Mouse (Mus musculus) midbrain, postnatal 0 days (tissue): Measurements from ENCODE around the gene Ddn. TPM values are rescaled to one million over a fixed set of nuclear protein-coding genes. Genes with fewer than 3 reads are reported as not detected.

Experiments
- ATAC-seq: fragments of 200-750 bp; cut with Nextera tagmentation; 2 replicates; pipeline ENCODE4 v1.8.0; 2017; ENCODE audit warnings: moderate number of reproducible peaks, mild to moderate bottlenecking, moderate TSS enrichment, moderate library complexity; ENCODE audit not compliant: low FRiP score
- DNase-seq: peaks from one replicate; pipeline ENCODE4 v3.0.0-alpha.2; 2015; ENCODE audit warnings: low spot score
- H3K27ac ChIP-seq: fragments of 300-500 bp; sonication (generic); 2 replicates; pipeline ENCODE4 v1.5.1; 2014; ENCODE audit warnings: low read depth, mild to moderate bottlenecking, low read length, mixed read lengths
- H3K27me3 ChIP-seq: fragments of 300-500 bp; sonication (generic); 2 replicates; pipeline ENCODE4 v1.6.1; 2014; ENCODE audit warnings: low read length, control low read depth, mixed read lengths; ENCODE audit not compliant: insufficient read depth
- H3K36me3 ChIP-seq: fragments of 300-500 bp; sonication (generic); 2 replicates; pipeline ENCODE4 v1.6.1; 2014; ENCODE audit warnings: low read length, control low read depth, mixed read lengths; ENCODE audit not compliant: insufficient read depth
- H3K4me1 ChIP-seq: fragments of 300-500 bp; sonication (generic); 2 replicates; pipeline ENCODE4 v1.6.1; 2014; ENCODE audit warnings: mild to moderate bottlenecking, control low read depth, antibody characterized with exemption, low read length, mixed read lengths; ENCODE audit not compliant: insufficient read depth
- H3K4me2 ChIP-seq: fragments of 300-500 bp; sonication (generic); 2 replicates; pipeline ENCODE4 v1.6.1; 2014; ENCODE audit warnings: low read depth, mild to moderate bottlenecking, low read length, mixed read lengths; ENCODE audit not compliant: poor library complexity, severe bottlenecking
- H3K4me3 ChIP-seq: fragments of 300-500 bp; sonication (generic); 2 replicates; pipeline ENCODE4 v1.5.1; 2014; ENCODE audit warnings: low read depth, mild to moderate bottlenecking, low read length, moderate library complexity
- H3K9ac ChIP-seq: fragments of 300-500 bp; sonication (generic); replicated peaks from 2 replicates; pipeline ENCODE4 v1.6.1; 2014; ENCODE audit warnings: mild to moderate bottlenecking, low read length, moderate library complexity, mixed read lengths; ENCODE audit not compliant: poor library complexity, severe bottlenecking
- H3K9me3 ChIP-seq: fragments of 300-500 bp; sonication (generic); 2 replicates; pipeline ENCODE4 v1.6.1; 2016; ENCODE audit warnings: low read length, control low read depth
- CTCF ChIP-seq: IDR thresholded peaks from 2 replicates; pipeline ENCODE4 v1.5.1; 2016; ENCODE audit warnings: antibody characterized with exemption, mild to moderate bottlenecking
- WGBS: fragments of 180-500 bp; shearing (Covaris S2); extraction: QIAGEN DNeasy Blood & Tissue Kit; methylation state at CpG from one replicate; pipeline ENCODE4 v1.1.7; 2014; 5-methylcytosine and 5-hydroxymethylcytosine counted together
- polyA plus RNA-seq: library from polyadenylated mRNA; unstranded; fragments of >200 nt; fragmentation: Nextera tagmentation; extraction: Ambion mirVana; gene quantifications from 2 replicates; pipeline ENCODE4 v1.2.1, GENCODE M21; 2015
- total RNA-seq: library from RNA; depleted of rRNA; stranded (reverse); fragments of >200 nt; gene quantifications from 2 replicates; pipeline ENCODE4 v1.2.3, GENCODE M21; 2014

The Ddn gene
- total and polyA plus RNA-seq, 2 experiments from 2014 or later: 0.51 to 7.3 TPM

DNA sequence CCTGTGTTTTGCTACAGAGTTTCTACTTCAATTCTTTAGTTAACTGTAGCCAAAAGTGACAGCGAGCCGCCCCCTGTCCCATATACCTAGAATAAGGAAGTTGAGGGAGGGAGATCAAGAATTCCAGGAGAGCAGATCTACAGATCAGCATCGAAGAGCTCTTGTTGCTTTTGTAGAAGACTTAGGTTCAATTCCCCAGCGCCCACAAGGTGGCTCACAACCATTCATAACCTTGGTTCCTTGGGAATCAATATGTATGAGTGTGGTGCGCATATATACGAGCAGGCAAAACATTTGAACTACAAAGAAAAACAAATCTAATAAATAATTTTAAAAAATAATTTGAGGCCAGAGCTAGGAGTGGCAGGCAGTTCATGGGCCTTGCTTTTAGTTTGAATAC lies 28.1 kb downstream of the Ddn start:
- TF ChIP-seq CTCF: peak; percentile 23; the same call in 1 of the 2 replicates
- Histone ChIP-seq H3K27me3 (peaks cover 56% of the 10 kb centered on the region), H3K4me2 (no peak overlapping the region), H3K27ac (no peak overlapping the region), H3K4me3 (no peak overlapping the region), H3K36me3 (no peaks in the 10 kb centered on the region), H3K9ac (no peak overlapping the region), H3K4me1 (peaks cover 3% of the 10 kb centered on the region; the same call in 1 of the 2 replicates), H3K9me3 (no peaks in the 10 kb centered on the region)
- DNase-seq (no peak), ATAC-seq (no peak)
- WGBS: 32% methylated on average over 6 of the region's 6 CpGs

DNA sequence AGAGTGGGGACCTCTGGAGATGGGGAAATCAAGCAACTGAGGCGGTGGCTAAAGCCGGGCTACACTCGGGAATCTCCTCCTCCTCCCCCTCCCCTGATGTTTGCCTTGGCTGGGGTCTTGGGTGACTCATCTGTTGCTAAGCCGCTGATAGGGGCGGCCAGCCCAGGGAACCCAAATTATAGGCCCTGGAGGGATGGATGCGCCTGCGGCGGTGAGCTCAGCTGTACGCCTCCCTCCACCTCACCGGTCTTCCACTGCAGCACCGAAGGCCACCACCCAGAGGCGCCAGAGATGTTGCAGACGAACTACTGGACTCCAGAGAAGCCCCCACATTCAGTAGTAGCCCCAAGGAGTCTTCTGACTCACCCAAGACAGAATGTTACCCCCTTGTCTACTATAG lies 28.7 kb downstream of the Ddn start:
- TF ChIP-seq CTCF: peak; percentile 36
- ATAC-seq: no peak
- H3K36me3 ChIP-seq: no peaks in the 10 kb centered on the region

DNA sequence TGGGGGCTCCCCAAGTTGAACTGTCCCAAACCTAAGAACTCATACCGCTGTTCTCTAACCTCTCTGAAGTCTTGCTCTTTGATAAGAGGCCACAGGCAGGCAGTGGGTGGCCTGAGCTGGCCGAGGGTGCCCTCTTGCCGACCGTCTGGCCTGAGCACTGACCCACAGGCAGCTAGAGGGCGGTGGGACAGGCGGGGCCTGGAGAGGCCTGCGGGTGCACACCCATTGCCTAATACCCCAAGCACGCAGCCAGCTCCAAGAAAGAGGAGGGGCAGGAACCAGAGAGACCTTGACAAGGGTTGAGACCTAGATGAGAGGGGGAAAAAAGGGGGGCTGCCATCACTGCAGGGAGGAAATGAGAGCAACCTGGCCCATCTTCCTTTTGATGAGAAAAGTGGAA lies 29.2 kb downstream of the Ddn start:
- 7% methylated on average over 8 of the region's 8 CpGs for WGBS
- Histone ChIP-seq H3K36me3 (no peaks in the 10 kb centered on the region), H3K4me3 (no peak overlapping the region), H3K9ac (no peak overlapping the region), H3K9me3 (no peaks in the 10 kb centered on the region), H3K27ac (no peak overlapping the region), H3K27me3 (peaks cover 66% of the 10 kb centered on the region), H3K4me2 (no peak overlapping the region), H3K4me1 (peaks cover 3% of the 10 kb centered on the region; the same call in 1 of the 2 replicates)
- DNase-seq (no peak), ATAC-seq (no peak)
- no peak for TF ChIP-seq CTCF

More for the DNA sequence above, 28.7 kb downstream of the Ddn start:
- no peak overlapping the region for H3K4me2 ChIP-seq
- no peak overlapping the region for H3K27ac ChIP-seq
- H3K4me1 ChIP-seq: peaks cover 3% of the 10 kb centered on the region; the same call in 1 of the 2 replicates
- H3K9me3 ChIP-seq: no peaks in the 10 kb centered on the region
- no peak for DNase-seq
- H3K4me3 ChIP-seq: no peak overlapping the region
- WGBS: 5% methylated on average over 13 of the region's 13 CpGs
- peaks cover 61% of the 10 kb centered on the region for H3K27me3 ChIP-seq
- no peak overlapping the region for H3K9ac ChIP-seq

DNA sequence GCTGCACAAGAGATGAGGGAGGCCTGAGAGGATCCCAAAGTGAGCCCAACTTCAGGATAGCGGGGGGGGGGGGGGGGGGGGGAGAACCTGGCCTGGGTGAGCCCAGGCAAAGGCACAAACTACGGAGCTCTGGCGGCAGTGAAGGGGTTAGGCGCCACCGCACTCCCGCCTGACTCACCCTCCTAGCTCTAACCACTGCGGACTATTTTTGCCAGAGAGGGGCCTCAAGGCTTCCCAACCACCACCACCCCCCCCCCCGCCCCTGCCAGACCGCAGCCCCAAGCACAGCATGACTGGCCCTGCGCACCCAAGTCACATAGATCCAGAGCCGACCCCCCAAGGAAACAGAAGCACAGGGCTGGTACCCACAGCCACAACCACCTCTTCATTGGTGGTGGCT lies 30.5 kb downstream of the Ddn start:
- peaks cover 3% of the 10 kb centered on the region; the same call in 1 of the 2 replicates for H3K4me1 ChIP-seq
- DNase-seq (no peak), ATAC-seq (no peak)
- no peaks in the 10 kb centered on the region for H3K9me3 ChIP-seq
- H3K4me3 ChIP-seq: no peak overlapping the region
- H3K4me2 ChIP-seq: no peak overlapping the region
- TF ChIP-seq CTCF: no peak
- peaks cover 79% of the 10 kb centered on the region for H3K27me3 ChIP-seq
- H3K27ac ChIP-seq: no peak overlapping the region
- no peak overlapping the region for H3K9ac ChIP-seq
- 3% methylated on average over 10 of the region's 11 CpGs for WGBS
- H3K36me3 ChIP-seq: no peaks in the 10 kb centered on the region

DNA sequence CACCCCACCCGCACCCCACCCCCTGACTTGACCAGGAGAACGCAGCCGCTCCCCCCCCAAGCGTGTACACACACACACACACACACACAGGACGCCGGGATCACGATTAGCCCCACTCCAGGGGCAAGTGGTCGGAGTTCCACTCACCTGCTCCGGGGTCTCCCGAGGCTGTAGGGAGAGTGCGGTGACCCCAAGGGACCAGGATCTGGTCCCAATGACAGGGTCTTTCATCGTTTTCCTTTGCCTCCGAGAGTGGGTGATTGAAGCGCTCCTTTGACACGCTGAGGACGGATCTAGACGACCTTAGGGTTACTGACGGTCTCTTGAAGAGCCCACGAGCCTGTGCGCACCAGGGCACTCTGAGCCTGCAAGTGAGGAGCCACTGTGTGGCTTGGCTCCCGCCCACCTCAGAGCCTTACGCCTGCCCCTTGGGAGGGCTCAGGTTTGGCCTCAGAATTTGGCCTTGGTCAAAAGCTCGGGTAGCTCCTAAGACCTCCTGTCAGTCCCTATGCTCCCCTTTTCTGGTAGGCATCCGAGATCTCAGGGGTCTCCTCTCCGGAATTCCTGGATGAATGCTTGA lies 31.0 kb downstream of the Ddn start:
- Histone ChIP-seq H3K9me3 (no peaks in the 10 kb centered on the region), H3K4me2 (peak overlapping the region; percentile 48), H3K4me1 (peaks cover 3% of the 10 kb centered on the region; the same call in 1 of the 2 replicates), H3K4me3 (peak overlapping the region; percentile 29), H3K27me3 (peaks cover 81% of the 10 kb centered on the region), H3K9ac (no peak overlapping the region), H3K27ac (no peak overlapping the region), H3K36me3 (no peaks in the 10 kb centered on the region)
- ATAC-seq (no peak), DNase-seq (no peak)
- under 1% methylated on average over 24 of the region's 25 CpGs for WGBS
- no peak for TF ChIP-seq CTCF

DNA sequence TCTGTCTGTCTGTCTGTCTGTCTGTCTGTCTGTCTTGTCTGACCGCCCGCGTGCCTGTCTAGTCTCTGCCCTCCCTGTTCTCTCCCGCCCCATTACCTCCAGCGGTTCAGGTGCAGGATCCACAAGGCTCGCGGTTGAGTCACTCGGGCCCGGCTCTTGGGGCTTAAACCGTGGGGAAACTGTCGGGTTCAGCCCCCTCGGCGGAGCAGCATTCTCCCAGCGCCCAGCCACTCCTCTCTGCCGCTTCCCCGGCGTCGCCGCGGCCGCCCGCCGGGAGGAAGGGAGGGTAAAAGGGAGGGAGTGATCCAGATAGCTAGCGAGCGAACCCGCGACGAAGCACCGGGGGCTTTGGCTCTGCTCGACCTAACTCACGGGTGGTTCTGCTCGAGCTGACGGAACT lies 31.5 kb downstream of the Ddn start, which contains the start of gene Wnt10b:
Gene Wnt10b (minus strand): TSS at position 389 of the 400 bp plus-strand sequence.
- Histone ChIP-seq H3K4me2 (peak within 1 kb of the TSS; percentile 48), H3K36me3 (no peaks in the 10 kb centered on the region), H3K4me1 (peaks cover 3% of the 10 kb centered on the region; the same call in 1 of the 2 replicates), H3K9ac (0 out of 2 replicates have a peak within 1 kb of the TSS, but pooled peaks have one; percentile 19), H3K27ac (no peak within 1 kb of the TSS), H3K4me3 (peak within 1 kb of the TSS; percentile 29), H3K27me3 (peaks cover 81% of the 10 kb centered on the region), H3K9me3 (no peaks in the 10 kb centered on the region)
- no peak for DNase-seq
- ATAC-seq: no peak
- WGBS: 1% methylated on average over 24 of the region's 33 CpGs
- no peak for TF ChIP-seq CTCF
